Mouse (Mus musculus) MEL (cell line): Measurements from ENCODE around the gene U90926. TPM values are rescaled to one million over a fixed set of nuclear protein-coding genes. Genes with fewer than 3 reads are reported as not detected.

Source experiments
- DNase-seq: peaks from one replicate; pipeline ENCODE4 v3.0.0; 2011; ENCODE audit warnings: low read depth, low spot score
- H3K27ac ChIP-seq: 2 replicates; pipeline ENCODE4 v1.5.1; 2012; ENCODE audit warnings: low read depth, mild to moderate bottlenecking, control low read depth, low read length, moderate library complexity; ENCODE audit not compliant: control insufficient read depth
- H3K27me3 ChIP-seq, 2 experiments: fragments of 150-350 bp in 1 of 2; sonication (generic) in 1 of 2; 2 replicates each; pipeline ENCODE4 v1.6.1; 2012; ENCODE audit warnings: low read length in 2 of 2, mild to moderate bottlenecking in 2 of 2, improper control_type of control experiment in 1 of 2, moderate library complexity in 1 of 2; ENCODE audit not compliant: insufficient read depth in 2 of 2, control insufficient read depth in 1 of 2
- H3K36me3 ChIP-seq, 2 experiments: 2 replicates each; pipeline ENCODE4 v1.6.1; 2012 to 2014; ENCODE audit warnings: low read length in 2 of 2, improper control_type of control experiment in 1 of 2, inconsistent platforms in 1 of 2, mild to moderate bottlenecking in 1 of 2; ENCODE audit not compliant: insufficient read depth in 2 of 2, control insufficient read depth in 1 of 2
- H3K4me1 ChIP-seq, 2 experiments: fragments of 150-350 bp in 1 of 2; sonication (generic) in 1 of 2; 2 replicates each; pipeline ENCODE4 v1.6.1; 2012; ENCODE audit warnings: low read length in 2 of 2, improper control_type of control experiment in 1 of 2, mild to moderate bottlenecking in 1 of 2; ENCODE audit not compliant: insufficient read depth in 2 of 2, control insufficient read depth in 1 of 2
- H3K4me3 ChIP-seq, 2 experiments: fragments of 150-350 bp in 1 of 2; sonication (generic) in 1 of 2; 2 replicates each; pipeline ENCODE4 v1.5.1; 2012; ENCODE audit warnings: low read depth in 2 of 2, low read length in 2 of 2, mild to moderate bottlenecking in 2 of 2, moderate library complexity in 2 of 2, control low read depth in 1 of 2, improper control_type of control experiment in 1 of 2; ENCODE audit not compliant: control insufficient read depth in 1 of 2, insufficient read depth in 1 of 2
- H3K79me2 ChIP-seq: 2 replicates; pipeline ENCODE4 v1.6.1; 2012; ENCODE audit warnings: mild to moderate bottlenecking, low read length, moderate library complexity; ENCODE audit not compliant: control insufficient read depth, poor library complexity, insufficient read depth
- H3K9ac ChIP-seq: 2 replicates; pipeline ENCODE4 v1.6.1; 2012; ENCODE audit warnings: low read depth, mild to moderate bottlenecking, control low read depth, low read length, moderate library complexity; ENCODE audit not compliant: control insufficient read depth, poor library complexity, severe bottlenecking
- H3K9me3 ChIP-seq: fragments of 150-350 bp; sonication (generic); replicated peaks from 2 replicates; pipeline ENCODE4 v1.6.1; 2012; ENCODE audit warnings: mild to moderate bottlenecking, low read length, improper control_type of control experiment, moderate library complexity; ENCODE audit not compliant: insufficient read depth
- CHD1 ChIP-seq: IDR thresholded peaks from 2 replicates; pipeline ENCODE4 v1.6.1; 2012; ENCODE audit warnings: low read depth, mild to moderate bottlenecking, inconsistent platforms, low read length, improper control_type of control experiment
- CHD2 ChIP-seq: IDR thresholded peaks from 2 replicates; pipeline ENCODE4 v1.6.1; 2011; ENCODE audit warnings: low read length, improper control_type of control experiment
- CTCF ChIP-seq, 3 experiments: IDR thresholded peaks in 2 of 3; conservative IDR thresholded peaks in 1 of 3; 2 replicates each; pipeline ENCODE4 v1.5.1; 2011 to 2012; ENCODE audit warnings: low read length in 3 of 3, low read depth in 2 of 3, mild to moderate bottlenecking in 2 of 3, improper control_type of control experiment in 1 of 3, inconsistent platforms in 1 of 3, mixed read lengths in 1 of 3, moderate library complexity in 1 of 3; ENCODE audit not compliant: control insufficient read depth in 1 of 3, insufficient read depth in 1 of 3, poor library complexity in 1 of 3, severe bottlenecking in 1 of 3
- E2F4 ChIP-seq: IDR thresholded peaks from 2 replicates; pipeline ENCODE4 v1.6.1; 2011; ENCODE audit warnings: low read depth, low read length, improper control_type of control experiment, borderline replicate concordance
- ELF1 ChIP-seq: IDR thresholded peaks from 2 replicates; pipeline ENCODE4 v1.6.1; 2014; ENCODE audit warnings: low read depth, mild to moderate bottlenecking, inconsistent platforms, low read length, improper control_type of control experiment, moderate library complexity
- EP300 ChIP-seq, 2 experiments: IDR thresholded peaks; 2 replicates each; pipeline ENCODE4 v1.6.1; 2011; ENCODE audit warnings: improper control_type of control experiment in 2 of 2, low read length in 2 of 2, low read depth in 1 of 2, mild to moderate bottlenecking in 1 of 2
- ETS1 ChIP-seq: IDR thresholded peaks from 2 replicates; pipeline ENCODE4 v1.6.1; 2012; ENCODE audit warnings: low read depth, mild to moderate bottlenecking, inconsistent platforms, low read length, improper control_type of control experiment, moderate library complexity
- GABPA ChIP-seq: IDR thresholded peaks from 2 replicates; pipeline ENCODE4 v1.6.1; 2012; ENCODE audit warnings: low read depth, mild to moderate bottlenecking, inconsistent platforms, low read length, improper control_type of control experiment, moderate library complexity
- GATA1 ChIP-seq: IDR thresholded peaks from 2 replicates; pipeline ENCODE4 v1.6.1; 2011; ENCODE audit warnings: low read depth, low read length, improper control_type of control experiment
- HCFC1 ChIP-seq: IDR thresholded peaks from 2 replicates; pipeline ENCODE4 v1.6.1; 2012; ENCODE audit warnings: low read depth, mild to moderate bottlenecking, inconsistent platforms, low read length, improper control_type of control experiment, moderate library complexity
- MAZ ChIP-seq: IDR thresholded peaks from 2 replicates; pipeline ENCODE4 v1.6.1; 2012; ENCODE audit warnings: low read depth, mild to moderate bottlenecking, inconsistent platforms, low read length, improper control_type of control experiment
- MEF2A ChIP-seq: IDR thresholded peaks from 2 replicates; pipeline ENCODE4 v1.6.1; 2014; ENCODE audit warnings: low read depth, mild to moderate bottlenecking, inconsistent platforms, low read length, improper control_type of control experiment; ENCODE audit not compliant: poor library complexity, insufficient replicate concordance, severe bottlenecking; ENCODE audit errors: extremely low read depth
- MYB ChIP-seq: IDR thresholded peaks from 2 replicates; pipeline ENCODE4 v1.6.1; 2011; ENCODE audit warnings: mild to moderate bottlenecking, low read depth, low read length, improper control_type of control experiment
- POLR2A ChIP-seq, 2 experiments: IDR thresholded peaks; 2 replicates each; pipeline ENCODE4 v1.6.1; 2011 to 2012; ENCODE audit warnings: low read length in 2 of 2, mild to moderate bottlenecking in 2 of 2, control low read depth in 1 of 2, improper control_type of control experiment in 1 of 2, low read depth in 1 of 2, moderate library complexity in 1 of 2; ENCODE audit not compliant: control insufficient read depth in 1 of 2, insufficient read depth in 1 of 2, poor library complexity in 1 of 2
- POLR2AphosphoS2 ChIP-seq: IDR thresholded peaks from 2 replicates; pipeline ENCODE4 v1.6.1; 2011; ENCODE audit warnings: low read length, improper control_type of control experiment
- POLR2AphosphoS5 ChIP-seq: IDR thresholded peaks from 2 replicates; pipeline ENCODE4 v1.6.1; 2012; ENCODE audit warnings: low read depth, borderline replicate concordance, mild to moderate bottlenecking, inconsistent platforms, low read length, moderate library complexity, mixed read lengths
- TAL1 ChIP-seq: IDR thresholded peaks from 2 replicates; pipeline ENCODE4 v1.6.1; 2012; ENCODE audit warnings: mild to moderate bottlenecking, inconsistent platforms, low read length, moderate library complexity, mixed read lengths
- TBP ChIP-seq: IDR thresholded peaks from 2 replicates; pipeline ENCODE4 v1.8.0; 2011; ENCODE audit warnings: low read depth, low read length, improper control_type of control experiment
- TCF12 ChIP-seq: IDR thresholded peaks from 2 replicates; pipeline ENCODE4 v1.6.1; 2014; ENCODE audit warnings: low read depth, mild to moderate bottlenecking, inconsistent platforms, low read length, improper control_type of control experiment, moderate library complexity
- USF2 ChIP-seq, 2 experiments: IDR thresholded peaks; 2 replicates each; pipeline ENCODE4 v1.6.1; 2011 to 2012; ENCODE audit warnings: improper control_type of control experiment in 2 of 2, low read length in 2 of 2, borderline replicate concordance in 1 of 2, inconsistent platforms in 1 of 2, low read depth in 1 of 2, mild to moderate bottlenecking in 1 of 2; ENCODE audit not compliant: insufficient read depth in 1 of 2
- ZKSCAN1 ChIP-seq: IDR thresholded peaks from 2 replicates; pipeline ENCODE4 v1.6.1; 2012; ENCODE audit warnings: low read depth, mild to moderate bottlenecking, inconsistent platforms, low read length, improper control_type of control experiment, moderate library complexity
- polyA plus RNA-seq, 2 experiments: library from polyadenylated mRNA; stranded (reverse) in 1 of 2; unstranded in 1 of 2; fragments of >175 nt in 1 of 2; fragments of >200 nt in 1 of 2; gene quantifications; 2 replicates each; pipeline versions ENCODE4 v1.2.1 to v1.2.4; 2012; ENCODE audit warnings: low replicate concordance in 2 of 2, low read depth in 1 of 2; ENCODE audit not compliant: insufficient read length in 2 of 2, insufficient read depth in 1 of 2, missing spikeins in 1 of 2
- total RNA-seq: library from RNA; depleted of rRNA; stranded (reverse); fragments of 300-350 nt; gene quantifications from 2 replicates; pipeline ENCODE4 v1.2.3, GENCODE M21; 2012

U90926 gene
- total and polyA plus RNA-seq, 3 experiments, result not detected

DNA sequence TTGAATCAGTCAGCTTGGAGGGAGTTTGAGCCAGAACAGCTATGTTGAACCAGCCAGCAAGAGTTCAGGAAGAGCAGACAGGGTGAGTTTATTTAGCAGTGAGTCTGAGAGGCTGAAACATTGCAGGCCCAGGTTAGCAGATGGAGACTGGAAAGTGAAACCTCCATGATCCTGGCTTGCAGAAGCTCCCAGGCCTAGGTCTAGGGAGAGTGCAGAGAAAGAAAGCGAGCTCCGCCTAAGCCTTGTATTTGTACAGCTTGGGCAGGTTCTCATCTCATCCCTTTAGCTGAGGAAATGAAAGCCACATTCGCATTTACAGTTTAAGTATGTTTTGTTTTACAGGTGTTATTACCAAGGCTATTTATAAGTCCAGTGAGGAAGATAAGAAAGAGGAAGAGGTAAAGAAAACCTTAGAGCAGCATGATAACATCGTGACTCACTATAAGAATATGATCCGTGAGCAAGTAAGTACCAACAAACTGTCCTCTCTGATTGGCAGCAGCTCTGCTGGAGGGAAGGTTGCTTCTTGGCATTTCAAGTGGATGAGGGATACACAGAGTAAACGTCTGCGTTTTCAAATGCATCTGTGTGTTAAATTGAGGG lies 26.2 kb downstream of the U90926 start:
- H3K27ac ChIP-seq, result no peak overlapping the region
- no peaks in the 10 kb centered on the region for H3K27me3 ChIP-seq
- no peak overlapping the region for H3K4me3 ChIP-seq
- H3K9me3 ChIP-seq, result no peaks in the 10 kb centered on the region
- TF ChIP-seq ELF1 (no peak), EP300 (IDR thresholded peaks at IDR 0.05; ENCODE audit: low read depth in 1 of 2, low read length in 2 of 2) (0 out of 4 replicates have a peak, but pooled peaks of 1 of the 2 experiments have one; percentile 19), MEF2A (peak; percentile 75; the same call in 1 of the 2 replicates), TCF12 (no peak), GATA1 (peak; percentile 46; the same call in 1 of the 2 replicates), ETS1 (no peak), ZKSCAN1 (no peak), POLR2AphosphoS5 (no peak), POLR2A (IDR thresholded peaks at IDR 0.05; ENCODE audit: control insufficient read depth in 1 of 2, insufficient read depth in 1 of 2, low read depth in 1 of 2, low read length in 2 of 2, poor library complexity in 1 of 2) (no peak), POLR2AphosphoS2 (no peak), GABPA (no peak)
- H3K79me2 ChIP-seq, result no peaks in the 10 kb centered on the region
- DNase-seq, result peak; percentile 13
- H3K36me3 ChIP-seq, result peaks cover 0 to 44% of the 10 kb centered on the region in 2 experiments; a peak in 2 of 4 replicates
- H3K9ac ChIP-seq, result no peak overlapping the region
- H3K4me1 ChIP-seq, result no peaks in the 10 kb centered on the region

DNA sequence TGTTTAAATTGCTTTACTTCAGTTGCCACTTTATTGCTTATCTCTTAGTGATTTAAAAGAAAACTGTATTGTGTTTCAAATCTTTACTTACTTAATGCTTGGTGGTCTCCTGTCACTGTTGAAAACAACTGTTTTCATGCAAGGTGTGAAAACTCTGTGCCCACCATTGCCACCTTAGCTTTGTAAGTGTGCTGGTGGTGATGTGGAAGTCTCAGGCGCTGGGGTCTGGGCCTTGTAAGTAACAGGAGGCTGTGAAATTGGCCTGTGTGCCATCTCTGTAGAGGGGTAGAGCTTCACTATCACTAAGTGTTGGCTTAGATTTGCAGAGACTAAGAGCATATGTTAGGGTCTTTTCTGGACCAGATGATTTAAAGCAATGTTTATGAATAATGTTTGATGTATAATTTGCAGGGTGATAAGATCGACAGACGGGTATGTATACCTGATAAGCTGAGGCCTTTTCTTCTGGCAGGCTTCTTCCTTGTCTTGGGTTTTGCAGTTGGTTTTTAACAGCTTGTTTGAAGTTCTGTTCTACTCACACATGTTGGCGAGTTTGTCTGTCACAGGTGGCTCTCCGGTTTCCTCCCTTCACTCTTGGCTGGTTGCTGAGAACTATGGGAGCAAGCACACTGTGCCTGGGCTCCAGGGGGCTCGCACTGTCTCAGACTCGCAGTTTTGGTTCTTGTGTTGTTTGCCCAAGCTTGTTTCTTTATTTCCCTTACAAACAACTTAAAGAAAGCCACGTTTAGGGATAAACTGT lies 32.0 kb downstream of the U90926 start:
- Histone ChIP-seq H3K27ac (no peak overlapping the region), H3K79me2 (no peaks in the 10 kb centered on the region), H3K9ac (no peak overlapping the region), H3K27me3 (no peaks in the 10 kb centered on the region), H3K4me1 (no peaks in the 10 kb centered on the region), H3K4me3 (no peak overlapping the region), H3K36me3 (peaks cover 0 to 37% of the 10 kb centered on the region in 2 experiments; a peak in 2 of 4 replicates), H3K9me3 (no peaks in the 10 kb centered on the region)
- DNase-seq, result no peak
- TF ChIP-seq CHD1 (no peak), EP300 (IDR thresholded peaks at IDR 0.05; ENCODE audit: low read depth in 1 of 2, low read length in 2 of 2) (no peak)

- no peak for DNase-seq
- TF ChIP-seq POLR2AphosphoS5 (no peak), TAL1 (no peak), CTCF (IDR thresholded peaks at IDR 0.05 in 2 of 3, conservative IDR thresholded peaks at IDR 0.05 in 1 of 3; ENCODE audit: control insufficient read depth in 1 of 3, insufficient read depth in 1 of 3, low read depth in 2 of 3, low read length in 3 of 3, poor library complexity in 1 of 3, severe bottlenecking in 1 of 3) (no peak), POLR2AphosphoS2 (no peak), TBP (no peak), E2F4 (no peak), ELF1 (no peak), HCFC1 (no peak), CHD2 (no peak), GABPA (no peak), USF2 (IDR thresholded peaks at IDR 0.05; ENCODE audit: borderline replicate concordance in 1 of 2, insufficient read depth in 1 of 2, low read depth in 1 of 2, low read length in 2 of 2) (no peak), MAZ (no peak), MYB (no peak)
- Histone ChIP-seq H3K79me2 (no peaks in the 10 kb centered on the region), H3K4me1 (no peaks in the 10 kb centered on the region), H3K4me3 (no peak overlapping the region), H3K27me3 (no peaks in the 10 kb centered on the region), H3K9me3 (no peaks in the 10 kb centered on the region), H3K36me3 (peaks cover 0 to 32% of the 10 kb centered on the region in 2 experiments; a peak in 2 of 4 replicates), H3K9ac (no peak overlapping the region), H3K27ac (no peak overlapping the region)
These were observed 49.2 kb downstream of the U90926 start for GRCm38 (mm10) chr5:92165976-92166375.
